Mouse (Mus musculus) liver, embryonic 11.5 days (tissue): Measurements from ENCODE around the gene AY761185. TPM values are rescaled to one million over a fixed set of nuclear protein-coding genes. Genes with fewer than 3 reads are reported as not detected.
"Not testable (repeated sequence)": the region's sequence is repeated elsewhere in the genome, so short reads cannot be mapped to it uniquely, and the experiment has no call there.

Source experiments
- ATAC-seq: fragments of 200-750 bp; cut with Nextera tagmentation; replicated peaks from 2 replicates; pipeline ENCODE4 v1.8.0; 2017; ENCODE audit warnings: moderate number of reproducible peaks, mild to moderate bottlenecking, moderate TSS enrichment, moderate library complexity; ENCODE audit not compliant: low FRiP score
- DNase-seq: peaks from one replicate; pipeline ENCODE4 v3.0.0-alpha.2; 2017; ENCODE audit warnings: low spot score
- H3K27ac ChIP-seq: fragments of 300-500 bp; sonication (generic); 2 replicates; pipeline ENCODE4 v1.5.1; 2014; ENCODE audit warnings: mild to moderate bottlenecking, low read depth, low read length, control low read depth
- H3K27me3 ChIP-seq: fragments of 300-500 bp; sonication (generic); replicated peaks from 2 replicates; pipeline ENCODE4 v1.6.1; 2014; ENCODE audit warnings: low read length, mixed read lengths; ENCODE audit not compliant: control insufficient read depth, insufficient read depth
- H3K36me3 ChIP-seq: fragments of 300-500 bp; sonication (generic); 2 replicates; pipeline ENCODE4 v1.6.1; 2014; ENCODE audit warnings: mild to moderate bottlenecking, low read length, moderate library complexity, mixed read lengths; ENCODE audit not compliant: control insufficient read depth, insufficient read depth
- H3K4me1 ChIP-seq: fragments of 300-500 bp; sonication (generic); replicated peaks from 2 replicates; pipeline ENCODE4 v1.6.1; 2014; ENCODE audit warnings: low read length, mixed read lengths; ENCODE audit not compliant: control insufficient read depth, insufficient read depth
- H3K4me2 ChIP-seq: fragments of 300-500 bp; sonication (generic); 2 replicates; pipeline ENCODE4 v1.6.1; 2014; ENCODE audit warnings: mild to moderate bottlenecking, control low read depth, moderate library complexity
- H3K4me3 ChIP-seq: fragments of 300-500 bp; sonication (generic); 2 replicates; pipeline ENCODE4 v1.5.1; 2014; ENCODE audit warnings: low read depth, low read length, control low read depth
- H3K9ac ChIP-seq: fragments of 300-500 bp; sonication (generic); 2 replicates; pipeline ENCODE4 v1.6.1; 2014; ENCODE audit warnings: low read depth, low read length, control low read depth
- H3K9me3 ChIP-seq: fragments of 300-500 bp; sonication (generic); 2 replicates; pipeline ENCODE4 v1.6.1; 2016; ENCODE audit warnings: low read length, inconsistent platforms, mixed read lengths; ENCODE audit not compliant: control insufficient read depth
- WGBS: fragments of 180-500 bp; shearing (Covaris S2); extraction: QIAGEN DNeasy Blood & Tissue Kit; methylation state at CpG from one replicate; pipeline ENCODE4 v1.1.7; 2014; 5-methylcytosine and 5-hydroxymethylcytosine counted together
- polyA plus RNA-seq: library from polyadenylated mRNA; unstranded; fragments of >200 nt; fragmentation: Nextera tagmentation; extraction: Ambion mirVana; gene quantifications from 2 replicates; pipeline ENCODE4 v1.2.1, GENCODE M21; 2014

Gene AY761185
- not detected in 2 replicates for polyA plus RNA-seq

GRCm38 (mm10) chr8:20944610-20945009, at the start of gene AY761185:
AY761185 (minus strand) TSS chr8:20944710.
- H3K4me1 ChIP-seq = no peaks in the 10 kb centered on the region
- 66% methylated on average over 3 of the region's 3 CpGs for WGBS
- H3K27ac ChIP-seq = no peak within 1 kb of the TSS
- no peak within 1 kb of the TSS for H3K9ac ChIP-seq
- 0 out of 2 replicates have a peak, but pooled peaks cover 3% of the 10 kb centered on the region for H3K9me3 ChIP-seq
- H3K27me3 ChIP-seq = no peaks in the 10 kb centered on the region
- no peaks in the 10 kb centered on the region for H3K36me3 ChIP-seq
- H3K4me3 ChIP-seq = no peak within 1 kb of the TSS
- no peak within 1 kb of the TSS for H3K4me2 ChIP-seq
- DNase-seq (no peak), ATAC-seq (no peak)

DNA sequence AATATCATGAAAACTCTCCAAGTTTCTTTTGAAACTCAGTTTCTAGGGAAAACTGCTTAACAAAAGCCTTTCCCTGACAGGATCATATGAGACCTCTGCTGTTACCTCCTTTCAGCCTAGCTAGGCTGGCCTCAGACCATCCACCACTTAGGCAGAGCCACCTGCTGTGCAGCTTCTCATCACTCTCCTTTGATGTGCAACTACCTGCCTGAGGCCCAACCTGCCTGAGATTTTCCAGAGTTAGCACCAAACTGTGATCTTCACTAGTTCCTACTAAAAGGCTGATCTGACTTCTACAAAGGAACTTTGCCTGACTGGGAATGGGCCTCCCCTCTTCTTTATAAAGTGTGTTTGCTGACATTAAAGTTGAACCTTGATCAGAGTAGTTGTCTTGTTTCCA, 49.5 kb upstream of the AY761185 start:
- H3K27me3 ChIP-seq, H3K4me3 ChIP-seq, ATAC-seq: not testable (repeated sequence)

DNA sequence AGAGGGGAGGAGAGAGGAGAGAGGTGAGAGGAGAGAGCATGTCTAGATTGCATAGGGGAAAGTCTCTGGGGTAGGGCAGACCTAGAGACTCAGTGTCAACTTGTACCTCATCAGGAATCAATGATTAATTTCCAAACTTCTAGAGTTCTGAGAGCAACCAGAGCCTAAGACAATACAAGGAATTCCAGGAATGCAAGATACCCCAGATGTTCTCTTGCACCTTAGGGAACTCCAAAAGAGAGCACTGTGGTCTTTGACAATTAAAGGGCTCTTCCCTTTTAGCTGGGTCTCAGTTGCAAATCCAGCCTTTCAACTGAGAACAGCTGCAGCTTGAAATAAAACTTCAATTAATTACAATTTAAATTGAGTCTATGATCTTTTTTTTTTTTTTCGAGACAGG, 35.3 kb upstream of the AY761185 start:
- Histone ChIP-seq H3K4me2 (no peak overlapping the region), H3K27me3 (no peaks in the 10 kb centered on the region), H3K27ac (no peak overlapping the region), H3K9ac (no peak overlapping the region), H3K4me3 (no peak overlapping the region), H3K36me3 (no peaks in the 10 kb centered on the region), H3K4me1 (no peaks in the 10 kb centered on the region), H3K9me3 (no peaks in the 10 kb centered on the region)
- DNase-seq (no peak), ATAC-seq (no peak)
- WGBS = 30% methylated on average over 1 of the region's 1 CpGs

More for the DNA sequence above, 49.5 kb upstream of the AY761185 start:
- not testable (repeated sequence) for H3K9me3 ChIP-seq, H3K9ac ChIP-seq, H3K36me3 ChIP-seq, H3K4me2 ChIP-seq, H3K4me1 ChIP-seq, H3K27ac ChIP-seq, DNase-seq

DNA sequence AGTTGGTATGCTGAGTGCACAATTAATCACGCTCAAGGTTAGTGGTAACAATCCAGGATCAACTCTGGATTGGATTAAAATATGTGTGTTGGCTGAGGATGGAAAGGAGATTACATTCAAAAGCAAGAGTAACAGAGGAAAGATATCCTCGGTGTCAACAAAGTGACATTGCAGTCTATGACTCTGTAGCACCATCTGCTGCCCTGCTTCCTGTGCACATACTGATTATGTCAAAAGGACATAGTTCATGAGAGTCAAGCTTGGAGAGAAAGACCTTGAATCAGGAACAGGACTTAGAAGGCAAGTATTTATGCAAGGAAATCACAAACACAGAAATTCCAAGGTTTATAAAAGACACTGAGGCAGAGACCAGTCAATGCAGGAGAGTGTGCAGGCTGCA, 20.0 kb upstream of the AY761185 start:
- H3K36me3 ChIP-seq = no peaks in the 10 kb centered on the region
- DNase-seq (no peak), ATAC-seq (no peak)
- no peak overlapping the region for H3K4me3 ChIP-seq
- 83% methylated on average over 2 of the region's 2 CpGs for WGBS
- H3K9ac ChIP-seq = no peak overlapping the region
- H3K4me1 ChIP-seq = no peaks in the 10 kb centered on the region
- no peaks in the 10 kb centered on the region for H3K27me3 ChIP-seq
- no peaks in the 10 kb centered on the region for H3K9me3 ChIP-seq
- H3K4me2 ChIP-seq = no peak overlapping the region
- H3K27ac ChIP-seq = no peak overlapping the region

DNA sequence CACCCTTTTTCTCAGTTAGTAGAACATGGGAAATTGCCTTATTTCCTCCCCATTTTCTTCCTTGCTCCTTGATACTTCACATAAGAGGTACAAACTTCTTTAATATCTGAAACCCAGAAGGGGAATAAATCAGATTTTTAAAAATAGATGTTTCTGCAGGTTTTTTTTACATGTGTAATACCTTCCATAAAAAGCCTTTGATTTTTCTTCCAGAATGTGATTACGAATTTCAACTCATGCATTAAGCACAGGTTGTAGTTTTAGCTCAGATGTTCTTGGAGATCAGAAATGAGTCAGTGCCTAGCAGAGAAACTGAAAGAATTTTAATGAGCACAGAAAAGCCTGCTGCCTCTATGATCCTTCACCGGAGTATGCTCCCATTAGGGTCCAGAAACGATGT, 22.5 kb downstream of the AY761185 start, which contains the start of gene Gm6040:
TSS of gene Gm6040 (minus strand) at position 101 of the 400 bp plus-strand sequence.
- no peak for DNase-seq
- H3K36me3 ChIP-seq = no peaks in the 10 kb centered on the region
- no peak for ATAC-seq
- no peak within 1 kb of the TSS for H3K4me3 ChIP-seq
- no peak within 1 kb of the TSS for H3K4me2 ChIP-seq
- no peaks in the 10 kb centered on the region for H3K27me3 ChIP-seq
- no peaks in the 10 kb centered on the region for H3K4me1 ChIP-seq
- H3K9ac ChIP-seq = no peak within 1 kb of the TSS
- H3K27ac ChIP-seq = no peak within 1 kb of the TSS
- peaks cover 4% of the 10 kb centered on the region; the same call in 1 of the 2 replicates for H3K9me3 ChIP-seq
- 69% methylated on average over 3 of the region's 3 CpGs for WGBS

- Histone ChIP-seq H3K4me2 (no peak overlapping the region), H3K27ac (no peak overlapping the region), H3K4me1 (no peaks in the 10 kb centered on the region), H3K27me3 (no peaks in the 10 kb centered on the region), H3K36me3 (no peaks in the 10 kb centered on the region), H3K9me3 (no peaks in the 10 kb centered on the region), H3K9ac (no peak overlapping the region), H3K4me3 (no peak overlapping the region)
- ATAC-seq (no peak), DNase-seq (no peak)
- 80% methylated on average over 1 of the region's 1 CpGs for WGBS
Measured at GRCm38 (mm10) chr8:20912288-20912687, 32.2 kb downstream of the AY761185 start.

DNA sequence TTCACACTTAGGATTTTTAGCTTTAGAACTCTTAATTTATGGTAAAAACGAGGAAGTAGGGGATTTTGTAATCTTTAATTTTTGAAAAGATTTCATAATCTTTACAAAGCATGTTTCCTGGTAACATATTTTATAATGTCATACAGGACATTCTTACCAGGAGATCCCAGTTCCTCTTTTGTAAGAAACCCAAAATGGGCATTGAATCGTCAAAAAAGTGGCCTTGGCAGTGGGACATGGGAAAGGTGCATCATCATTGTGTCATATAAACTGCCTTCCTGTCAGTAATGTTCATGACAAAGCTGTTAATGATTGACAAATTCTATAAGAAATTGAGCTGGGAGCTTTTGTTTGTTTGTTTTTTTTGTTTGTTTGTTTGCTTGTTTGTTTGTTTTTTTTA, 36.3 kb downstream of the AY761185 start:
- H3K9ac ChIP-seq = no peak overlapping the region
- 57% methylated on average over 2 of the region's 2 CpGs for WGBS
- no peak overlapping the region for H3K27ac ChIP-seq

GRCm38 (mm10) chr8:20907119-20907518, 37.4 kb downstream of the AY761185 start:
- 85% methylated on average over 2 of the region's 2 CpGs for WGBS
- no peaks in the 10 kb centered on the region for H3K4me1 ChIP-seq
- peaks cover 7% of the 10 kb centered on the region; the same call in 1 of the 2 replicates for H3K9me3 ChIP-seq
- ATAC-seq (no peak), DNase-seq (no peak)
- H3K4me2 ChIP-seq = no peak overlapping the region
- no peaks in the 10 kb centered on the region for H3K27me3 ChIP-seq
- no peak overlapping the region for H3K27ac ChIP-seq
- no peaks in the 10 kb centered on the region for H3K36me3 ChIP-seq
- no peak overlapping the region for H3K4me3 ChIP-seq
- H3K9ac ChIP-seq = no peak overlapping the region

More for the DNA sequence above, 36.3 kb downstream of the AY761185 start:
- Histone ChIP-seq H3K4me3 (no peak overlapping the region), H3K27me3 (no peaks in the 10 kb centered on the region), H3K36me3 (no peaks in the 10 kb centered on the region), H3K9me3 (peaks cover 7% of the 10 kb centered on the region; the same call in 1 of the 2 replicates), H3K4me1 (no peaks in the 10 kb centered on the region), H3K4me2 (no peak overlapping the region)
- DNase-seq (no peak), ATAC-seq (no peak)

GRCm38 (mm10) chr8:20902527-20902926, 42.0 kb downstream of the AY761185 start, which contains the start of gene Gm15056:
Gm15056 (minus strand) TSS chr8:20902627.
- Histone ChIP-seq H3K36me3 (no peaks in the 10 kb centered on the region), H3K9ac (no peak within 1 kb of the TSS)
- ATAC-seq = no peak

More at GRCm38 (mm10) chr8:20902527-20902926, 42.0 kb downstream of the AY761185 start, which contains the start of gene Gm15056:
- no peaks in the 10 kb centered on the region for H3K27me3 ChIP-seq
- no peaks in the 10 kb centered on the region for H3K4me1 ChIP-seq
- H3K27ac ChIP-seq = no peak within 1 kb of the TSS
- 45% methylated on average over 2 of the region's 2 CpGs for WGBS
- DNase-seq = no peak
- no peak within 1 kb of the TSS for H3K4me3 ChIP-seq
- H3K4me2 ChIP-seq = no peak within 1 kb of the TSS
- H3K9me3 ChIP-seq = peaks cover 15% of the 10 kb centered on the region
